Mouse (Mus musculus) ES-E14 (cell line): ENCODE results near the gene Cpd. TPM values are rescaled to one million over a fixed set of nuclear protein-coding genes. Genes with fewer than 3 reads are reported as not detected.
"Not testable (repeated sequence)": the region's sequence is repeated elsewhere in the genome, so short reads cannot be mapped to it uniquely, and the experiment has no call there.

Experiments
- DNase-seq: peaks from one replicate; pipeline ENCODE4 v3.0.0-alpha.2; 2013; ENCODE audit warnings: low read depth, low spot score
- H3K27ac ChIP-seq: 2 replicates; pipeline ENCODE4 v1.5.1; 2012; ENCODE audit warnings: low read depth, mild to moderate bottlenecking, low read length, moderate library complexity, mixed read lengths; ENCODE audit not compliant: poor library complexity, insufficient read depth, severe bottlenecking
- H3K36me3 ChIP-seq: 2 replicates; pipeline ENCODE4 v1.6.1; 2012; ENCODE audit warnings: mild to moderate bottlenecking, low read length, moderate library complexity, mixed read lengths; ENCODE audit not compliant: control insufficient read depth, poor library complexity, insufficient read depth, severe bottlenecking
- H3K4me1 ChIP-seq, 2 experiments: fragments of 150-350 bp in 1 of 2; sonication (generic) in 1 of 2; 2 replicates each; pipeline ENCODE4 v1.6.1; 2012; ENCODE audit warnings: low read length in 2 of 2, mild to moderate bottlenecking in 1 of 2, mixed read lengths in 1 of 2; ENCODE audit not compliant: control insufficient read depth in 2 of 2, insufficient read depth in 2 of 2, poor library complexity in 1 of 2
- H3K4me3 ChIP-seq, 2 experiments: fragments of 150-350 bp in 1 of 2; sonication (generic) in 1 of 2; 2 replicates each; pipeline ENCODE4 v1.5.1; 2012; ENCODE audit warnings: low read length in 2 of 2, low read depth in 1 of 2, mild to moderate bottlenecking in 1 of 2, mixed read lengths in 1 of 2; ENCODE audit not compliant: insufficient read depth in 1 of 2, poor library complexity in 1 of 2, severe bottlenecking in 1 of 2
- H3K9ac ChIP-seq: 2 replicates; pipeline ENCODE4 v1.6.1; 2012; ENCODE audit warnings: low read depth, mild to moderate bottlenecking, low read length, mixed read lengths; ENCODE audit not compliant: poor library complexity, insufficient read depth, severe bottlenecking
- H3K9me3 ChIP-seq: fragments of 150-350 bp; sonication (generic); 2 replicates; pipeline ENCODE4 v1.6.1; 2012; ENCODE audit warnings: low read depth, mild to moderate bottlenecking, low read length; ENCODE audit not compliant: control insufficient read depth, insufficient read depth
- CHD2 ChIP-seq: IDR thresholded peaks from 2 replicates; pipeline ENCODE4 v1.6.1; 2014; ENCODE audit warnings: mild to moderate bottlenecking, low read depth, low read length, inconsistent platforms
- HCFC1 ChIP-seq: IDR thresholded peaks from 2 replicates; pipeline ENCODE4 v1.6.1; 2012; ENCODE audit warnings: low read length, inconsistent platforms, borderline replicate concordance; ENCODE audit not compliant: insufficient read depth
- MAFK ChIP-seq: IDR thresholded peaks from 2 replicates; pipeline ENCODE4 v1.6.1; 2014; ENCODE audit warnings: mild to moderate bottlenecking, low read depth, low read length, inconsistent platforms; ENCODE audit not compliant: insufficient read depth
- ZC3H11A ChIP-seq: IDR thresholded peaks from 2 replicates; pipeline ENCODE4 v1.6.1; 2012; ENCODE audit warnings: low read depth, mild to moderate bottlenecking, inconsistent platforms, low read length, borderline replicate concordance
- ZNF384 ChIP-seq: IDR thresholded peaks from 2 replicates; pipeline ENCODE4 v1.6.1; 2012; ENCODE audit warnings: low read depth, low read length, inconsistent platforms
- in situ Hi-C, 2 experiments: fragments of 600-800 bp; cut with MboI; formaldehyde crosslinking; loops; one replicate each; pipeline ENCODE4 v1.15.1; 2025; ENCODE audit warnings: low sequenced_read_pairs in 2 of 2, inconsistent platforms in 1 of 2; ENCODE audit not compliant: unreplicated experiment in 2 of 2
- total RNA-seq: library from RNA; depleted of rRNA; stranded (reverse); fragments of 300-350 nt; gene quantifications from 2 replicates; pipeline ENCODE4 v1.2.3, GENCODE M21; 2012

Cpd gene
- total RNA-seq, 1 experiment = 27.8 TPM

DNA sequence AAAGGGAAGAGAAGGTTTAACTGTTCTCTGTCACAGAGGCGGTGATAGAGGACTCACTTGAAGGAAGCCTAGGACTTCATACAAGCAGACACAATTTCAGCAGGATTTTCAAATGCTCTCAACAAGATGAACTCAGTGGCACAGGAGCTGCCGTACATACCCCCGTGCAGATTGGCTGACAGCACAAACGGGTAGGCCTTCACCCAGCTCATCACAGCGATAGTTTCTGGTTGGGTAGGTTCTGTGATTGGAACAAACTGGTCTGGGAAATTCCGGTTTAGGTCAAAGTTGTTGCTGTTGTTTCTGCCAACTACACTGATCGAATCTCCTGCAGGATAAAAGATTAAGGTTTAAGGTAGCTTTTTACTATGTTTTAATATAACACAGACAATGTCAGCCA lies 38.3 kb downstream of the Cpd start:
- H3K4me3 ChIP-seq = no peak overlapping the region
- in situ Hi-C loops = no loop called here
- H3K9me3 ChIP-seq = no peaks in the 10 kb centered on the region
- H3K9ac ChIP-seq = no peak overlapping the region
- no peak for DNase-seq
- peaks cover 0 to 2% of the 10 kb centered on the region in 2 experiments; a peak in 1 of 4 replicates for H3K4me1 ChIP-seq
- H3K27ac ChIP-seq = no peak overlapping the region
- no peak for TF ChIP-seq CHD2
- TF ChIP-seq HCFC1 = no peak
- TF ChIP-seq ZNF384 = no peak
- TF ChIP-seq ZC3H11A = no peak
- TF ChIP-seq MAFK = no peak
- no peaks in the 10 kb centered on the region for H3K36me3 ChIP-seq

DNA sequence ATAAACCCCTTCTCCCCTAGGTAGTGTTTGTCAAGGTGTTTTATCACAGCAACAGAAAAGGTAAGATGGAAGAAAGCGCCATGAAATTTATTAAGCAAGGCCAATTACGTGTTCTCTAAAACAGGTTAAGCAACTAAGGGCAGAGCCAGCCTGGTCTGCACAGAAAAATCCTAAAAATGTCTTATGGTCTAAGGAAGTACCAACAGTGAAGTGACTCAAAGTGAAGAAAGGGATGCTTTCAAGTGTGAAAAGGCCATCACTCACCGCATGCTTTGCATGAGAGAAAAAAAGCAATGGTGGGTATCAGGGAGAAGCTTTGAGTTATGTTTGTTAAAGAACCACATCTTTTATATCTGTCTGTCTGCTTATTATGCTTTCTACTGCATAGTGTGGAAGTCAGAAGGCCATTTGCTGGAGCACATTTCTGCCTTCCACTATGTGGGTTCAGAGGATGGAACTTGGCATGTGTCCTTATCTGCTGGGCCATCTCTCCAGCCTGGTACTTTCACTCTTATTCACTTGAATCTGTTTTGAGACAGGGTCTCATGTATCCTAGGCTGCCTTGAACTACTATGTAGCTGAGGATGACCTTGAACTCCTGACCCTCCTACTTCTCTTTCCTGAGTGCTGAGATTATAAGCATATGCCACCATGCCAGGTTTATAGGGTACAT lies 39.7 kb downstream of the Cpd start:
- no peaks in the 10 kb centered on the region for H3K9me3 ChIP-seq
- no peak overlapping the region for H3K9ac ChIP-seq
- no peak for TF ChIP-seq CHD2
- TF ChIP-seq ZC3H11A = no peak
- no peak for TF ChIP-seq ZNF384
- no peak for TF ChIP-seq MAFK
- no peak for TF ChIP-seq HCFC1
- H3K4me3 ChIP-seq = no peak overlapping the region
- in situ Hi-C loops = no loop called here
- no peaks in the 10 kb centered on the region for H3K36me3 ChIP-seq
- no peak overlapping the region for H3K27ac ChIP-seq
- no peak for DNase-seq
- H3K4me1 ChIP-seq = peaks cover 0 to 2% of the 10 kb centered on the region in 2 experiments; a peak in 1 of 4 replicates

DNA sequence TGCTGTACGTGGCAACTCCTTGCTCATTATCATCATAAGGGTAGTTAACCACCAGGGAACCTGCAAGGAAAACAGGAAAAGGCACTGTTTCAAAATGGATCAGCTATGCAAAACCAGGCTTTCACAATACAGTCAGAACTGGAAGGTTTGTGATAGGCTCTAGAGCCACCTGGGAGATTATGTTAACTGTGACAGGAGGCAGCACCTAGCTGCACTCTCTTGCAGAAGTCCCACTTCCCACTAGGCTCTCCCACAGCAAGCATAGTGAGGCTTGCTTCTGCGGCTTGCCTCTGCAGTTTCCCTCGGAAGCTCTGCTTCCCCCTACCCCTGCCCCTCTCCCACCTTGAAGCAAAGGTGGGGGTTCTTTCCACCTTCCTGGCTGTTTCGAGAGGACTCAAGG lies 40.8 kb downstream of the Cpd start:
- TF ChIP-seq HCFC1 (no peak), CHD2 (no peak), ZNF384 (no peak), MAFK (no peak), ZC3H11A (no peak)
- Histone ChIP-seq H3K27ac (no peak overlapping the region), H3K4me3 (no peak overlapping the region), H3K36me3 (no peaks in the 10 kb centered on the region), H3K9ac (no peak overlapping the region), H3K4me1 (peaks cover 0 to 2% of the 10 kb centered on the region in 2 experiments; a peak in 1 of 4 replicates), H3K9me3 (no peaks in the 10 kb centered on the region)
- no peak for DNase-seq
- in situ Hi-C loops = no loop called here

- H3K36me3 ChIP-seq, H3K9ac ChIP-seq, DNase-seq, in situ Hi-C loops, H3K27ac ChIP-seq, H3K9me3 ChIP-seq, H3K4me3 ChIP-seq, H3K4me1 ChIP-seq: not testable (repeated sequence)
Observed at GRCm38 (mm10) chr11:76805072-76805471, 41.7 kb downstream of the Cpd start.

- H3K36me3 ChIP-seq = no peaks in the 10 kb centered on the region
- TF ChIP-seq MAFK (no peak), HCFC1 (no peak), ZC3H11A (no peak), CHD2 (no peak), ZNF384 (no peak)
- in situ Hi-C loops = no loop called here
Observed at GRCm38 (mm10) chr11:76803266-76803665, 43.6 kb downstream of the Cpd start.

More at GRCm38 (mm10) chr11:76803266-76803665, 43.6 kb downstream of the Cpd start:
- Histone ChIP-seq H3K27ac (no peak overlapping the region), H3K4me3 (no peak overlapping the region), H3K9me3 (no peaks in the 10 kb centered on the region), H3K9ac (no peak overlapping the region), H3K4me1 (peaks cover 0 to 2% of the 10 kb centered on the region in 2 experiments; a peak in 1 of 4 replicates)
- DNase-seq = no peak
